Mouse (Mus musculus) kidney, adult 11 months (tissue): ENCODE measurements around the gene Rspo4.

ENCODE experiments used
- DNase-seq: peaks from one replicate; pipeline ENCODE4 v3.0.0; 2022

Gene Rspo4

GRCm38 (mm10) chr2:151842648-151843226 is at the start of gene Rspo4:
Gene Rspo4 (plus strand): TSS chr2:151842927.
- DNase-seq: no peak

GRCm38 (mm10) chr2:151815586-151815985 is 27.1 kb upstream of the Rspo4 start:
- DNase-seq: no peak

- DNase-seq: no peak
These were observed 19.6 kb downstream of the Rspo4 start for GRCm38 (mm10) chr2:151862257-151862810.

GRCm38 (mm10) chr2:151864941-151865340 is 22.2 kb downstream of the Rspo4 start:
- DNase-seq: no peak

GRCm38 (mm10) chr2:151866487-151866886 is 23.8 kb downstream of the Rspo4 start:
- DNase-seq: peak; percentile 27

GRCm38 (mm10) chr2:151868196-151868595 is 25.5 kb downstream of the Rspo4 start:
- no peak for DNase-seq

- DNase-seq: no peak
These were observed 31.8 kb downstream of the Rspo4 start for GRCm38 (mm10) chr2:151874551-151874950.

GRCm38 (mm10) chr2:151876012-151876485 is 33.3 kb downstream of the Rspo4 start:
- peak; percentile 35 for DNase-seq

- no peak for DNase-seq
These were observed 35.9 kb downstream of the Rspo4 start for GRCm38 (mm10) chr2:151878645-151879044.

GRCm38 (mm10) chr2:151879760-151880159 is 37.0 kb downstream of the Rspo4 start:
- no peak for DNase-seq

GRCm38 (mm10) chr2:151891031-151891430 is 48.3 kb downstream of the Rspo4 start:
- no peak for DNase-seq

GRCm38 (mm10) chr2:151893122-151893774 is 50.5 kb downstream of the Rspo4 start:
- DNase-seq: no peak

GRCm38 (mm10) chr2:151894209-151894980 is 51.7 kb downstream of the Rspo4 start:
- DNase-seq: peak; percentile 73

GRCm38 (mm10) chr2:151895911-151896310 is 53.2 kb downstream of the Rspo4 start:
- DNase-seq: no peak

GRCm38 (mm10) chr2:151898106-151898505 is 55.4 kb downstream of the Rspo4 start:
- DNase-seq: no peak

GRCm38 (mm10) chr2:151900845-151901244 is 58.1 kb downstream of the Rspo4 start:
- DNase-seq: no peak

GRCm38 (mm10) chr2:151903267-151903666 is 60.5 kb downstream of the Rspo4 start:
- no peak for DNase-seq

- no peak for DNase-seq
These were observed 61.2 kb downstream of the Rspo4 start for GRCm38 (mm10) chr2:151903933-151904332.

- no peak for DNase-seq
These were observed 61.9 kb downstream of the Rspo4 start for GRCm38 (mm10) chr2:151904636-151905035.

- DNase-seq: no peak
These were observed 64.3 kb downstream of the Rspo4 start for GRCm38 (mm10) chr2:151907020-151907419.

- DNase-seq: no peak
These were observed 66.7 kb downstream of the Rspo4 start for GRCm38 (mm10) chr2:151909386-151909785.

GRCm38 (mm10) chr2:151910498-151910897 is 67.8 kb downstream of the Rspo4 start:
- DNase-seq: no peak

- no peak for DNase-seq
These were observed 68.3 kb downstream of the Rspo4 start, which contains the start of gene Angpt4 for GRCm38 (mm10) chr2:151910919-151911500. Gene Angpt4 (plus strand): TSS chr2:151911210.
